Mouse (Mus musculus) forebrain, embryonic 12.5 days (tissue): ENCODE data around the gene Cyp4f40. TPM values are rescaled to one million over a fixed set of nuclear protein-coding genes. Genes with fewer than 3 reads are reported as not detected.
"Not testable (repeated sequence)": the region's sequence is repeated elsewhere in the genome, so short reads cannot be mapped to it uniquely, and the experiment has no call there.

Source experiments
- ATAC-seq: fragments of 200-750 bp; cut with Nextera tagmentation; 2 replicates; pipeline ENCODE4 v1.8.0; 2017; ENCODE audit warnings: moderate TSS enrichment; ENCODE audit not compliant: low FRiP score
- H3K27ac ChIP-seq: fragments of 300-500 bp; sonication (generic); 2 replicates; pipeline ENCODE4 v1.5.1; 2016; ENCODE audit warnings: mild to moderate bottlenecking
- H3K27me3 ChIP-seq: fragments of 300-500 bp; sonication (generic); 2 replicates; pipeline ENCODE4 v1.6.1; 2016; ENCODE audit warnings: mild to moderate bottlenecking
- H3K36me3 ChIP-seq: fragments of 300-500 bp; sonication (generic); replicated peaks from 2 replicates; pipeline ENCODE4 v1.6.1; 2016; ENCODE audit warnings: mild to moderate bottlenecking
- H3K4me1 ChIP-seq: fragments of 300-500 bp; sonication (generic); 2 replicates; pipeline ENCODE4 v1.6.1; 2016
- H3K4me2 ChIP-seq: fragments of 300-500 bp; sonication (generic); 2 replicates; pipeline ENCODE4 v1.6.1; 2016; ENCODE audit warnings: mild to moderate bottlenecking, moderate library complexity
- H3K4me3 ChIP-seq: fragments of 300-500 bp; sonication (generic); replicated peaks from 2 replicates; pipeline ENCODE4 v1.5.1; 2016; ENCODE audit warnings: mild to moderate bottlenecking
- H3K9ac ChIP-seq: fragments of 300-500 bp; sonication (generic); 2 replicates; pipeline ENCODE4 v1.6.1; 2016; ENCODE audit warnings: mild to moderate bottlenecking
- H3K9me3 ChIP-seq: fragments of 300-500 bp; sonication (generic); 2 replicates; pipeline ENCODE4 v1.6.1; 2016
- WGBS: fragments of 180-500 bp; shearing (Covaris S2); methylation state at CpG from one replicate; pipeline ENCODE4 v1.1.7; 2016; 5-methylcytosine and 5-hydroxymethylcytosine counted together
- polyA plus RNA-seq: library from polyadenylated mRNA; unstranded; fragments of >200 nt; fragmentation: Nextera tagmentation; extraction: Ambion mirVana; gene quantifications from 2 replicates; pipeline ENCODE4 v1.2.1, GENCODE M21; 2016

Gene Cyp4f40
- polyA plus RNA-seq, 1 experiment from 2014 or later = not detected

- H3K4me2 ChIP-seq = no peak overlapping the region
- H3K36me3 ChIP-seq = no peaks in the 10 kb centered on the region
- no peaks in the 10 kb centered on the region for H3K4me1 ChIP-seq
- no peak overlapping the region for H3K4me3 ChIP-seq
- H3K27ac ChIP-seq = no peak overlapping the region
- no peak for ATAC-seq
- WGBS = 97% methylated on average over 4 of the region's 4 CpGs
- H3K9me3 ChIP-seq = no peaks in the 10 kb centered on the region
- no peak overlapping the region for H3K9ac ChIP-seq
- no peaks in the 10 kb centered on the region for H3K27me3 ChIP-seq
These were observed 4.8 kb upstream of the Cyp4f40 start for GRCm38 (mm10) chr17:32653860-32654259.

GRCm38 (mm10) chr17:32657041-32657440 is 1.7 kb upstream of the Cyp4f40 start:
- WGBS = 79% methylated on average over 3 of the region's 3 CpGs
- no peak overlapping the region for H3K4me2 ChIP-seq
- no peaks in the 10 kb centered on the region for H3K9me3 ChIP-seq
- H3K4me1 ChIP-seq = no peaks in the 10 kb centered on the region
- no peaks in the 10 kb centered on the region for H3K27me3 ChIP-seq
- H3K36me3 ChIP-seq = no peaks in the 10 kb centered on the region
- ATAC-seq = no peak
- no peak overlapping the region for H3K4me3 ChIP-seq
- no peak overlapping the region for H3K27ac ChIP-seq
- H3K9ac ChIP-seq = no peak overlapping the region

DNA sequence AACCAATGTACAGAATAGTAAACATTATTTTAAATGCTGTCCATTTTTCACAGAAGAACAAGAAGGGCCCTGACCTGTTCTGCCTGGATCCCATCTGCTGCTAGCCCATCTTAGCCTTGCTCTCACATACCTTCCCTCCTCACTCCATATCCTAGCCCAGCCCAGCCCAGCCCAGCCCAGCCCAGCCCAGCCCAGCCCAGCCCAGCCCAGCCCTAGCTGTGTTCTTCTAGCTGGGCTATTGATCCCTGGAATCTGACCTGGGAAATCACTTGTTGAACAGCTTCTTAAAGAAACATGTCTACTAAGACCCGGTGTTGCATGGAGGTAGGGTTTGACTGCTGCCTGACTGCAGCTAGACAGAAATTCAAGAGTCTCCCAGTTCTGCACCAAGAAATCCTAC is 454 bp upstream of the Cyp4f40 start:
- 77% methylated on average over 1 of the region's 1 CpGs for WGBS
- H3K4me2 ChIP-seq = no peak overlapping the region

DNA sequence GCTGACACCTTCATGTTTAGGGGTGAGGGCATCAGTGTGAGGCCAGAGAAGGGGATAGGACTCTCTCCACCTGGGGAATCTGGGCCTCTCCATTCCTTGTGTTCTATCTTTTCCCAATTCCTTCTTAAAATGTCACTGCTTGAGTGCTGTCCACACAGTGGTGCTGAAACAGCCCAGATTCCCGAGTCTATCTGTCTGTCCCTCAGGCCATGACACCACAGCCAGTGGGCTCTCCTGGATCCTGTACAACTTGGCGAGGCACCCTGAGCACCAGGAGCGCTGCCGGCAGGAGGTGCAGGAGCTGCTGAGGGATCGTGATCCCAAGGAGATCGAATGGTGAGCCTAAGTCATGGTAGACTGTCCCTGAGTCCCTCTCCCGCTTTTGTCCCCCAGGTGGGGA is 15.3 kb downstream of the Cyp4f40 start:
- ATAC-seq = no peak
- WGBS = 72% methylated on average over 7 of the region's 7 CpGs
- Histone ChIP-seq H3K9ac (no peak overlapping the region), H3K4me1 (no peaks in the 10 kb centered on the region), H3K36me3 (no peaks in the 10 kb centered on the region), H3K4me2 (no peak overlapping the region), H3K27me3 (peaks cover 4% of the 10 kb centered on the region), H3K9me3 (no peaks in the 10 kb centered on the region), H3K27ac (no peak overlapping the region), H3K4me3 (no peak overlapping the region)

More for the DNA sequence above, 454 bp upstream of the Cyp4f40 start:
- no peak for ATAC-seq
- H3K4me1 ChIP-seq = no peaks in the 10 kb centered on the region
- H3K36me3 ChIP-seq = no peaks in the 10 kb centered on the region
- H3K4me3 ChIP-seq = no peak overlapping the region
- H3K9ac ChIP-seq = no peak overlapping the region
- H3K27me3 ChIP-seq = no peaks in the 10 kb centered on the region
- H3K9me3 ChIP-seq = no peaks in the 10 kb centered on the region
- H3K27ac ChIP-seq = no peak overlapping the region

DNA sequence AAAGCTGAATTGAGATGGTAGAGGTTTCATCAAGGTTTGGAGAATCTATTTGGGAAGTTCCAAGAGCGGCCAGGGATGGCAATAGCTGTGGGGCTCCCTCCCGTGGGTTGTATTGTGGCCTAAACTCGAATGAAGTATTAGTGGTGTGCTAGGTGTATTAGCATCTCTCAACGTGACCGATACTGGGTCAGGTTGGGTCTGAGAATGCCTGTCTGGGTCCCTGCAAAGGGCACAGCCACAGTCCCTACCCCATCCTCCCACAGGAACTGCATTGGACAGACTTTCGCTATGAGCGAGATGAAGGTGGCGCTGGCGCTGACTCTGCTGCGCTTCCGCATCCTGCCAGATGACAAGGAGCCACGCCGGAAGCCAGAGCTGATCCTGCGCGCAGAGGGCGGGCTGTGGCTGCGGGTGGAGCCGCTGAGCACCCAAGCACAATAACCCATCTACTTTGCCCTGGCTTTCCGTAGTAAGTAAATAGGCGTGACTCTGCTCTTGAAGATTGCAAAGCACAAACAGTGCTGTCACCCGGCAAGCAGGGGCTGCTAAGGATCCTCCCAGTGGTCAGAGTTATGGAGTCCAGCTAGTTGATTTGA is 17.4 kb downstream of the Cyp4f40 start:
- Histone ChIP-seq H3K27ac (no peak overlapping the region), H3K4me2 (0 out of 2 replicates have a peak overlapping the region, but pooled peaks have one; percentile 6), H3K9me3 (no peaks in the 10 kb centered on the region), H3K36me3 (no peaks in the 10 kb centered on the region), H3K4me3 (no peak overlapping the region), H3K27me3 (peaks cover 4% of the 10 kb centered on the region), H3K9ac (no peak overlapping the region), H3K4me1 (no peaks in the 10 kb centered on the region)
- no peak for ATAC-seq
- 46% methylated on average over 21 of the region's 21 CpGs for WGBS

DNA sequence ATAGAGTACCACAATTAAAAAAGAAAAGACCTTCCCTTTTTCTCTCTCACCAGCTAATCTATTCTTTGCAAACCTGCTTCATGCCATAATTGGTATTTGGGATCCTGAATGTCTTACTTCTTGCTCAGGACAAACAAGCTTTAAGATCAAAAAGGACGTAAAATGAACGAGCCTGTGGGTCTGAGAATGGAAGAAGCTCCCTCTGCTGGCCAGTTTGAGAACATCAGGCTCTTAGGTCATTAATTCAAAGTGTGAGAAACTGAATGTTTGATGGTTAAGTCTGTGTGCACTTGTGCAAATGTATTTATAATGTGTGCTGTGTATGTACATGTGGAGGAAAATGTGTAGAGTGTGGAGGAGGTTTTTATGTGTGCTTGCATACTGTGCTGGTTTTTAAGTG is 21.7 kb downstream of the Cyp4f40 start:
- Histone ChIP-seq H3K36me3 (no peaks in the 10 kb centered on the region), H3K27me3 (peaks cover 4% of the 10 kb centered on the region), H3K27ac (no peak overlapping the region), H3K9me3 (no peaks in the 10 kb centered on the region), H3K4me2 (no peak overlapping the region), H3K4me3 (no peak overlapping the region), H3K4me1 (peaks cover 4% of the 10 kb centered on the region), H3K9ac (no peak overlapping the region)
- ATAC-seq = no peak
- 35% methylated on average over 2 of the region's 2 CpGs for WGBS

DNA sequence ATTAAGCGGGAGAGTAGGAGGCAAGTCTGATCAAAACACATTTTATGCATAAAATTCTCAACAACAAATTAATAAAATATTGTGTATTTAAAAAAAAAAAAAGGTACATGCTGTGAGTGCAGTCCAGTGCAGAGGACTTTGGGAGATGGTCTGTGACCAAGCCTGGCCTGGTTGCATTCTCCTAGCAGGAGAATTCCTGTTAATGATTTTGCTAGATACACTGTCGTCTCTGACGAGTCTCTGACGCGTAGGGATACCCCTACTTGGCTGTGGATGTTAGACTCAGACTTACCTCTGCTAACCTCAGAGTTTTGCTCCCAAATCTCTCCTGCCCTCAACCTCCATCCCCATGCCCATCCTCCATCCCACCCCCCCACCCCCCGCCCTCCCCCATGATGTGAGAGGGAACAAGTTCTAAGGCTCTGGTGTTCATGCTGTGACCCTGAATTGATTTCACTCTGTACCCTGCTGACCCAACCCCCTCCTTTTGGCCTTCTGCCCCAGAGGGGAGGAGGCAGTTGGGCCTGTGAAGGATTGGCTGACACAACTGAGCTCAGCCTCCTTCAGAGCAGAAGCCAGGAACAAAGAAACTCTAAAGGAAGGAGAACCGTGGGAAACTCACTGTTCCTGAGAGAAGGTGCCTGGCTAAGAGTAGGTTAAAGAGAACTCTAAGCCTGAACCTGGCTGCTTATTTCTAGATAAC is 26.5 kb downstream of the Cyp4f40 start, which contains the start of gene Cyp4f15:
Gene Cyp4f15, plus strand, starts transcription at position 580 of the 703 bp plus-strand sequence.
- Histone ChIP-seq H3K9ac (no peak within 1 kb of the TSS), H3K36me3 (no peaks in the 10 kb centered on the region), H3K9me3 (no peaks in the 10 kb centered on the region), H3K27me3 (no peaks in the 10 kb centered on the region), H3K4me1 (peaks cover 10% of the 10 kb centered on the region), H3K4me3 (no peak within 1 kb of the TSS), H3K27ac (no peak within 1 kb of the TSS), H3K4me2 (no peak within 1 kb of the TSS)
- WGBS = 15% methylated on average over 7 of the region's 7 CpGs
- ATAC-seq = no peak

- Histone ChIP-seq H3K27ac (no peak overlapping the region), H3K9me3 (no peaks in the 10 kb centered on the region), H3K9ac (no peak overlapping the region), H3K4me2 (no peak overlapping the region), H3K4me1 (peaks cover 10% of the 10 kb centered on the region), H3K4me3 (no peak overlapping the region), H3K36me3 (no peaks in the 10 kb centered on the region), H3K27me3 (no peaks in the 10 kb centered on the region)
- no peak for ATAC-seq
- 95% methylated on average over 5 of the region's 5 CpGs for WGBS
These were observed 28.0 kb downstream of the Cyp4f40 start for GRCm38 (mm10) chr17:32686722-32687121.

DNA sequence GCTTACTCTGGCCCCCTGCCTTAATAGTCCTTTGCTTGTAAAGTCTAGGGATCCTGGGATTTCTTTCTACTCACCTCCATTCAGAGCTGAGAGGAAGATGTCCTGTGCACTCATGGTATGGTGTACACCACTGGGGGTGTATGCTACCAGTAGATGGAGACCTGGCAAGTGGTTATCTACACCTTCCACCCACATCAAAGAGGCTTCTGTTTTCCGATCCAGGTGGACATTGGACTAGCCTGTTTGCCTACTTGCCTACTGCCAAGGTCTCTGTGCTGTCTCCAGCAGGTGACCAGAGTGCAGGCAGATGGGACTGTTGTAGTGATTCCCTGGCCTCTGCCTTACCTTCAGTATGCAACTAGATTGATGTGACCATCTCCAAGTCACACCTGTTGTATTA is 32.3 kb downstream of the Cyp4f40 start:
- no peak overlapping the region for H3K4me2 ChIP-seq
- no peaks in the 10 kb centered on the region for H3K27me3 ChIP-seq
- 97% methylated on average over 1 of the region's 1 CpGs for WGBS
- H3K9ac ChIP-seq = no peak overlapping the region
- H3K9me3 ChIP-seq = no peaks in the 10 kb centered on the region
- H3K36me3 ChIP-seq = no peaks in the 10 kb centered on the region
- peaks cover under 1% of the 10 kb centered on the region; the same call in 1 of the 2 replicates for H3K4me1 ChIP-seq
- H3K4me3 ChIP-seq = no peak overlapping the region
- H3K27ac ChIP-seq = no peak overlapping the region
- ATAC-seq = no peak

GRCm38 (mm10) chr17:32702826-32703225 is 44.1 kb downstream of the Cyp4f40 start:
- Histone ChIP-seq H3K4me1 (no peaks in the 10 kb centered on the region), H3K9ac (no peak overlapping the region), H3K36me3 (no peaks in the 10 kb centered on the region), H3K27ac (no peak overlapping the region), H3K4me3 (no peak overlapping the region), H3K9me3 (peaks cover 3% of the 10 kb centered on the region; the same call in 1 of the 2 replicates), H3K4me2 (peak overlapping the region; percentile 13; the same call in 1 of the 2 replicates), H3K27me3 (no peaks in the 10 kb centered on the region)
- no peak for ATAC-seq
- 46% methylated on average over 22 of the region's 22 CpGs for WGBS

DNA sequence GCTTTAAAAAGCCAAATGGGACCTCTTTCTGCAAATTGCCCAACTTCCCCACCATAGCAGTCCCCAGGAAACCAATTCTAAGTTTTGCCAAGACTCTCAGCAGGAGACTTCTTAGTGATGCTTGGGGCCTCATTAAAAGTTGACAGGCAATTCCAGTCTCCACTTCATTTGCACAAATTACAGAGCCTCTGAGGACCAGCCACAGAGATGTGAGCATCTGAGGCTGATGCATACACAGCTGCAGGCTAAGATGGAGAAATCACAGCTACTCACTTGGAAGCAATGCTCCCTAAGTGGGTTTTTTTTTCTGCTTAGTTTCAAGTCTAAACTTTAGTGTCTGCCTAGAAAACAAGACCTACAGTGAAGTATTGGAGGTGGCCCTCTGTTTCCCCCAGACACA is 51.8 kb downstream of the Cyp4f40 start:
- H3K4me1 ChIP-seq, H3K27me3 ChIP-seq, H3K27ac ChIP-seq, H3K9ac ChIP-seq, H3K9me3 ChIP-seq, H3K36me3 ChIP-seq, ATAC-seq, H3K4me3 ChIP-seq, H3K4me2 ChIP-seq: not testable (repeated sequence)

DNA sequence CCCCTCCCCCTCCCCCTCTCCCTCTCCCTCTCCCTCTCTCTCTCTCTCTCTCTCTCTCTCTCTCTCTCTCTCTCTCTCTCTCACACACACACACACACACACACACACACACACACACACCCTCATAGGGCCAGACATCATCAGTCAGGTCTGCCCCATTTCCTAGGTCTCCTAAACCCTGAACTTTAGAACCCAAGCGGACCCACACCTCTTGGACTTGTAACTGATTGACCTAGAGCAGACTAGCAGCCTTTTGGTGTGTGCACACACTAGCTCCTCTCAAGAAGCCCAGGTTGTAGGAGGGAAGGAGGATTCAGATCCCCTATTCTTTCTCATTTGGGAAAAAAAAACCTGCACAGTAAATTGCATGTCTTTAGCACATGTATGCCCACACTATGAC is 63.5 kb downstream of the Cyp4f40 start:
- 77% methylated on average over 1 of the region's 1 CpGs for WGBS
- not testable (repeated sequence) for H3K27me3 ChIP-seq

DNA sequence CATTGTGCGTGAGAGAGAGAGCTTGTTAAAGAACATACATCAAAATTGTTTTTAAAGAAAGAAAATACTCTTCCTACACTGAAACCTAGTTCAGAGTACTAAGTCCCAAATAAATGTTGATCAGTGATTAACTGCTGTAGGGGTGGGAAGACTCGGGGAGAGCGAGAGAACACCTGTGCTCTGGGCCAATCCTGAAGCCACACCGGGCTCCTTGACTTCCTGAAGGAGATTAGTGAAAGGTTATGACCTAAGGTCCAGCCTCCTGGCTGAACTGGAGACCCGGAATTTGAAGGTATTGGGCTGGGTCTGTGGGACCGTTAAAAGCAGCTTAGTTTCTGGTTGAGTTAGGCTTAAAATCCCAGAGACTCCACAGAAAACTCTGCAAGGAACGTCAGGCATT is 64.1 kb downstream of the Cyp4f40 start:
- 67% methylated on average over 7 of the region's 7 CpGs for WGBS
- no peaks in the 10 kb centered on the region for H3K4me1 ChIP-seq
- no peak overlapping the region for H3K4me2 ChIP-seq
- H3K9me3 ChIP-seq = peaks cover 7% of the 10 kb centered on the region; the same call in 1 of the 2 replicates
- H3K27me3 ChIP-seq = no peaks in the 10 kb centered on the region; the same call in 1 of the 2 replicates
- no peak for ATAC-seq
- no peak overlapping the region for H3K27ac ChIP-seq
- H3K4me3 ChIP-seq = no peak overlapping the region
- H3K9ac ChIP-seq = no peak overlapping the region
- no peaks in the 10 kb centered on the region for H3K36me3 ChIP-seq

More for the DNA sequence above, 63.5 kb downstream of the Cyp4f40 start:
- not testable (repeated sequence) for H3K9ac ChIP-seq, ATAC-seq, H3K4me2 ChIP-seq, H3K36me3 ChIP-seq, H3K9me3 ChIP-seq, H3K4me1 ChIP-seq, H3K27ac ChIP-seq, H3K4me3 ChIP-seq
